Mouse (Mus musculus): ENCODE measurements at regions not wholly inside any gene's neighbourhood (a gene's known extent, or its start where the extent isn't known, plus 50 kb on each side); places are given as distances from the start of the nearest gene placed in this dataset.

DNA sequence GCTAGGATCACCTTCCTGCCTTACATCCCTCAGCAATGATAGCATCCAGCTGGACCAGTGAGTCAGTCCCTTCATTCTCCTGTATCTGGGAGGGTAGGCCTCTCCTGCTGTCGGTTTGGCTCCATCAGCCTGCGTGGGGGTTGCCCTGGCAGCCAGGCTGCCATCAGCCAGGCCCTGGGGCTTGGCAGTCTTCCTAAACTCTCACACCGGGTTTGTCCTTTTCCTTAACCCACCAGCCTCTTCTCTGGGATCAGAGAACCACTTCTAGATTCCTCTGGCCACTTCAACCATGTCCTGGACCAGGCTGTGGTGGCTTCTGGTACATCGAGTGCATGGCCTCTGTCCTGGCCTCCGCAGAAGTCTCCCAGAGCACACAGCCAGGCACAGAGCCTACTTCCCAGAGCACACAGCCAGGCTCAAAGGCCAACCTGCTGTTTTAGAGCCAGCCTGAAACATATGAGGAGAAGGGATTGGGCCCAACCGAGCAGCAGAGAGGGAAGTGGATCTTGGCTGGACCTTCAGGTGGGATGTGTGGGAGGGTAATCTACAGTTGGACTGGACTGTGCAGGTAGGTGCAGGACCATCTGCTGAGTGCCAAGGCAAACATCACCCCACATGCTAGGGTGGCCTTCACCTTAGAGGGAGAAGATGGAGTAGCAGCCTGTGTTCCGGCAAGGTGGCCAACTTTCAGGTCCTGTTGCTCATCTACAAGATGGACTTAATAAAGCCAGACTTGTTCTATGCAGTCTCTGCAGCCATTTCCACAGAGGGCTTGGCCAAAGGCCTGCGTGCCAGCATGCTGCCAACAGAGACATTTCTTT, 87.8 kb upstream of the Tle3 start:
- in situ Hi-C loops (cut with MboI, MseI), result loop anchor here (5.0 kb wide), 1 partner anchor 72 kb away; no protein-coding TSS in a partner anchor

GRCm38 (mm10) chr9:61286561-61286960, 85.6 kb upstream of the Tle3 start:
- in situ Hi-C loops (cut with MboI, MseI), result loop anchor here (5.0 kb wide), 1 partner anchor 74 kb away; no protein-coding TSS in a partner anchor

DNA sequence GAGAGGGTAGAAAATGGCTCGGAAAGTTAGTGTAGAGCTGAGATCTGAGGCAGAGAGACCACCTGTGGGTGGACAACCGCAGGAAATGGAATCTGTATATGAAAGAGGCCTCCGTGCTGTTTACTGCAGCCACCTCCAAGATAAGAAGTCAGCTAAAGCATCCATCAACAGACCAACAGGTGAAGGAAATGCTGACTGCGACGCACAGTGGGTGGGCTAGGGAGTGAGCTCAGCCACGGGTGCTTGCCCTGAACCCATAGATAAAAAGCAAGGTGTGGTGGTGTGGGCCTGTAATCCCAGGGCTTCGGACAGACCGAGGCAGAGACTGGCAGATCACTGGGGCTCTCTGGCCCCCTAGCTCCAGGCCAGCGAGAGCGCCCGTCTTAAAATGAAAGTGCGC, 83.0 kb upstream of the Tle3 start:
- in situ Hi-C loops (cut with MboI, MseI), result loop anchor here (5.0 kb wide), 1 partner anchor 77 kb away; no protein-coding TSS in a partner anchor

DNA sequence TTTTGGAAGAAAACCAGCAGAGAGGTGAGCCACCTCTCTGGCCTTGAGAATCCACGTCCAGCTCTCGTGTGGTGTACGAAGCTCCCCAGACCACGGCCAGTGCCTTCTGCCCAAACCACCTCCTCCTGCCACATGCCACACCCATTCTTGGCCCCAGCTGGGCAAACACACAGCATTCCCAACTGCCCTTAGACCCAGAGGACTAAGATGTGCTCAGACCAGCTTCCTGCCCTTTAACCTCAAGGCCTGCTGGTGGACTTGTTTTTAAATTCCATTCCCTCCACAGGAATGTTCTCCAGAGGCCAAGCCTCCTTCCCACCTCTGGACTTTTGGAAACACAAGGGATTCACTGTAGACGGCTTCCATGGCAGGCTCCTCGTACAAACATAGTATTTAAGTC, 82.5 kb upstream of the Tle3 start:
- in situ Hi-C loops (cut with MboI, MseI), result loop anchor here (5.0 kb wide), 1 partner anchor 77 kb away; no protein-coding TSS in a partner anchor

GRCm38 (mm10) chr9:61291646-61292045, 80.5 kb upstream of the Tle3 start:
- in situ Hi-C loops (cut with MboI, MseI), result no loop called here

- in situ Hi-C loops (cut with MboI, MseI), result no loop called here
Observed at GRCm38 (mm10) chr9:61292501-61292900, 79.7 kb upstream of the Tle3 start.

GRCm38 (mm10) chr9:61293223-61293985, 78.8 kb upstream of the Tle3 start:
- in situ Hi-C loops (cut with MboI, MseI), result no loop called here

- in situ Hi-C loops (cut with MboI, MseI), result no loop called here
Observed at GRCm38 (mm10) chr9:61295001-61295400, 77.2 kb upstream of the Tle3 start.

DNA sequence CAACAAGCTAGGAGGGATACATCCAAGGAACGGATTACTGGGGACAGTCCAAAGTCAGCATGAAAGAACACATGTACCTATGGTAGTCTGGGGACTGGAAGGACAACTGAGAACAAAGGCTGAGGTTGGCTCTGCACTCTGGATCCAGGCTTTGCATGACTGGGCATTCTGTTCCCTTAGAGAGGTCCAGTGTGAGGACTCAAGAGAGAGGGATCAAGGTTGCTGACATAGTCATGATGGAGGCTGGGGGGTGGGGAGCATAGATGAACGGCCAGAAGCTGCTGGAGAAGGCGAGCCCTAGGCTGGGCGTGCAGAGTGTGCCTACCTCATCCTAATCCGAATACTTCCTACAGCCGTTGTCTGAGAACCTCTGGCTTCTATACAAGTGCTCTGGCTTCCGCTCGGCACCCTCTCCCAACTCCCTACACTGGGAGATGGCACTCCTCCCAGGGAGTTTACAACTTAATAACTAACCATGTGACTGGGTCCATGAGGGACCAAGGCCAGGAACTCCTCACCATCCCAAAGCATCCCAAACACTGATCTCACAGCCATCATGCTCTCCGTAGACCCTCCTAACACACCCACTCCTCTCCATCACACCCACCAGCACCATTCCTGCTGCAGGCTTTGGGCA, 75.7 kb upstream of the Tle3 start:
- in situ Hi-C loops (cut with MboI, MseI), result no loop called here

GRCm38 (mm10) chr9:61297385-61297784, 74.8 kb upstream of the Tle3 start:
- in situ Hi-C loops (cut with MboI, MseI), result no loop called here

DNA sequence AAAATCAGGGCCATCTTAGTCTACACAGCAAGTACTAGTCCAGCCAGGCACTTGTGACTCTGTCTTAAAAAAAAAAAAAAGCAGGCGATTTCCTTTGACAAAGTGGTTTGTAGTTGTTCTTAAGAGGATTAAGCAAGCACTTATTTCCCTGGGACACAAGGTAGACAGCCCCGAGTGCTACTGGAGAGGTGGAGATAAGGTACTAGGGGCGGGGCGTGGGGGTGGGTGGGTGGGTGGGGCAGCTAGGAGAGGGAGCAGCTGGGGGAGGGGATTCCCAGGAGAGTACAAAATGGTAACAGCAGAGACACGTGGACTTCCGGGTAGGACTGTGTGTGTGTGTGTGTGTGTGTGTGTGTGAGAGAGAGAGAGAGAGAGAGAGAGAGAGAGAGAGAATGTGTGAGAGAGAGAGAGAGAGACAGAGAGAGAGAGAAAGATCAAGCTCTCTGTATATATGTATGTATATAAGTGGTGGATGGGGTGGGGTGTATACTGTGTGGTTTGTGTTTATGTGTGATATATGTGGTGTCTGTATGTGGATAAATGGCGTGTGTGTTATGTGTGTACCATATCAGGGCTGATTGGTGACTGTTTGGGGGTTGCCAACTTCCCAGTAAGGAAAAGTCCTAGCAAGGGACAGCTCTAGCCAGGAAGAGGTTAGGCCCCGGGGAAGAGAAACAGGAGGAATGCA, 72.1 kb upstream of the Tle3 start:
- in situ Hi-C loops (cut with MboI, MseI), result no loop called here

- in situ Hi-C loops (cut with MboI, MseI), result no loop called here
Observed at GRCm38 (mm10) chr9:61301070-61301469, 71.1 kb upstream of the Tle3 start.

DNA sequence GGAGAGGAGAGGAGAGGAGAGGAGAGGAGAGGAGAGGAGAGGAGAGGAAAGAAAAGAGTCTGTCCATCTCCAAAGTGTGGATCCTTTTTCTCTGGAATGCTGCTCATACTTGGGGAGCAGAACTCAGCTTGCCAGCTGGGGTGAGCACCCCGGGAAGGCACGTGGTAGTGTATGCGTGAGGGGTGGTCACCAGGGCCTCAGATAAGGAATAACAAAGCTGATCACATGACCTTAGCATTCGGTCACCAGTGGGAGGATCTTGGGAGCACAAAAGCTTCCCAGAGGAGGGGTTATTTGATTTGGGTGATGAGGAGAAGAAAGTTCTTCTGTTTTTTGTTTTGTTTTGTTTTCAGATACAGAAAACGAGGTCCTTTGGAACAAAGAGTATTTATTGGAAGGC, 69.4 kb upstream of the Tle3 start:
- in situ Hi-C loops (cut with MboI, MseI), result no loop called here

DNA sequence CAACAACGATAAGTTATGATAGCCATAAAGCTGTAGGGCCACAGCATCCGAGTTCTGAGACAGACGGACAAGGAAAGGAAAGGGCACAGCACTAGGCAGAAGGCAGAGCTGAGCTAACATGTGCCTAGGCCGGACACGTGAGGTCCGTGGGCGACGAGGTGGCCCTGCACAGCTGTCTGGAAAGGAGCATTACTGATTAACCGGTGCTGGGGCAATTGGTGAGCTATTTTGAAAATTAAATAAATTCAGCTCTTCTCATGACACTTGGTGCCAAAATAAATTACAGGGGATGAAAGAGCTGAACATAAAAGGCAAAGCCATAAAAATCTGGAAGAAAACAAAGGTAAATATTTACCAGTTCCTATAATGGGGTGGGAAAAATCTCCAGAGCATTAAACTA, 65.9 kb upstream of the Tle3 start:
- in situ Hi-C loops (cut with MboI, MseI), result no loop called here

- in situ Hi-C loops (cut with MboI, MseI), result no loop called here
Observed at GRCm38 (mm10) chr9:61309096-61309495, 63.1 kb upstream of the Tle3 start.

- in situ Hi-C loops (cut with MboI, MseI), result no loop called here
Observed at GRCm38 (mm10) chr9:61309768-61310493, 62.2 kb upstream of the Tle3 start.

DNA sequence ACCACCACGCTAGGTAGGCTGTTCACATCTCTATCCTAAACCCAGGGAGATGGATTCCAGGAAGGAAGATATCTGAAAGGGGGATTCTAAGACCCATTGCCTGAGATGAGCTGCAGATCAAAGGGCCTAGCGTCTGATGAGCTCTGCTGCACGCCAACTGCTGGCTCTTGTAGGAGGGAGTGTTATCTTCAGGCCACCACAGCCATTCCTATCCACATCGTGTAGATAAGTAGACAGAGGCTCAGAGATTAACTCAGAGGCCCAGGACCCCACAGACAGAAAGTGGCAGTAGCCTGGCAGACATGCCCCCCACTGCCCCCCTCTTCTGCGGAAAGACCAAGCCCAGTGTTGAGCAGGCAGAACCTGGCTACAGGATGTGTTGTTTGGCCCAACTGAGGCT, 61.6 kb upstream of the Tle3 start:
- in situ Hi-C loops (cut with MboI, MseI), result no loop called here

GRCm38 (mm10) chr9:61311604-61312003, 60.6 kb upstream of the Tle3 start:
- in situ Hi-C loops (cut with MboI, MseI), result no loop called here

DNA sequence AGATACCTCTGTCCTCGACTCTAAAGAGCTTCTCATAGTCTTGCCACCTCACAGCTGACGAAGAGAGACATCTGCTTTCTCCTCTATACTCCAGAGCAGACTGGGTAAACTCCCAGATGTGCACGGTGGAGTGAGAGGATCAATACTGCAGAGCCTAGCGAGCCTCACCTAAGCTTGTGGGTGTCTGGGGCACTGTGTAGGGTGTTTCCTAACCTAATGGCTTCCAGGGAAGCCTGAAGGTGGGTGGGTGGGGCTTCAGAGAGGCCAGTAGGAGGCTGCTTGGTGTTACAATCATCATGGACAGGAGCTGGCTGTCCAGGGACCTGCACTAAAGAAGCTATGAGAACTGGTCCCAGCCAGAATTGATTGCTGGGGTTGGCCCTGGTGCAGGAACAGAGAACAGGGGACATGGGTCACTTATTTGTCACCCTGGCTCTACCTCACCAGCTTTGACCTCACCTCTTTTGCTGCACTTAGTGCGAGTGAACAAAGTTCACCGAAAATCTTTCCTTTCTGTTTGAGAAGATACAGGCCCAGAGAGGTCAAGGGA, 57.5 kb upstream of the Tle3 start:
- in situ Hi-C loops (cut with MboI, MseI), result no loop called here

GRCm38 (mm10) chr9:61315371-61316298, 56.5 kb upstream of the Tle3 start:
- in situ Hi-C loops (cut with MboI, MseI), result no loop called here
